Mouse (Mus musculus) spleen, postnatal 14 days (tissue): Measurements from ENCODE around the gene Tmem141.

Source experiments
- DNase-seq, 2 experiments: peaks; one replicate each; pipeline ENCODE4 v3.0.0; 2021 to 2022; ENCODE audit warnings: low spot score in 2 of 2

Tmem141 gene

DNA sequence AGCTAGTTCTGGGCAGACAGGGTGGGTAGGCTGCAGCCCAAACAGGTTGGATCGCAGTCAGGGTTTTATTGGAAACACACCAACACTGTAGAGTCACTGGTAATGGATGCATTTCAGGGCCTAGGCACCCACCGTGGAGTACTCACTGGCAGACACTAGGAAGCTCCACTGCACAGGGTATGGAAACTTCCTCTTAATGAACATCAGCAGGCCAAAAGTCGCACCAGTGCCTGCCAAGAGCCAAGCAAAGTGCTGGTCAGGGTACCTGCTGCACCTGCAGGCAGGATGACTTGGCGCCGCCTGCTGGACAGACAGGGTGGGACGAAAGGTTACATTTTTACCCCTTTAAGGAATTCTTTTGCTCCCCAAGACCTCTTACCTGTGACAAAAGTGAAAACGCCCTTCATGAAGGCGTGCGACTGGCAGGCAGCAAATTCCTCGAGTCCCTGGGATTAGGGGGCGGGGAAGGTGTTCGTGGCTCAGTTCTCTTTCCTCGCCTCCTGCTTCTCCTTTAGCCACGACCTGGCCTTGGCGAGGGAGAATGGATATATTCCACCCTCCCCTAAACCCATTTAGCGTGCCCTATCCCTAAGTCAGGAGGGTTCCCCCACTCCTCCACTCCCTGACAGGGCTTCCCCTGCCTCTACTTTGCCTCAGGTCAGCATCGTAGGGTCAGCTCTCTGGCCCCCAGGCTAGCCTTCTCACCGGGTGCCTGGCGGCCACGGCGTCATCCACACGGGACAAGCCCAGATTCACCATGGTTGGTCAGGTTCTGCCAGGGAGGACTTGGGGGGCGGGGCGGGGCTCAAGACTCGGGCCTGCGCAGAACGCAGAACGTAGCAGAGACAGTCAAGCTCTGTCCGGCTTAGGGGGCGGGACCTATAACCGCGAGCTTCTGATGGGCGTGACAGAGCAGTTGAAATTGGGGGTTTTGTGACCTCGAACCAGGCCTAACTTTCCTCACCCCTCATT, at the start of gene Tmem141:
Gene Tmem141 (minus strand): TSS at position 777 of the 972 bp plus-strand sequence.
- DNase-seq: peak; percentile 29 to 54

DNA sequence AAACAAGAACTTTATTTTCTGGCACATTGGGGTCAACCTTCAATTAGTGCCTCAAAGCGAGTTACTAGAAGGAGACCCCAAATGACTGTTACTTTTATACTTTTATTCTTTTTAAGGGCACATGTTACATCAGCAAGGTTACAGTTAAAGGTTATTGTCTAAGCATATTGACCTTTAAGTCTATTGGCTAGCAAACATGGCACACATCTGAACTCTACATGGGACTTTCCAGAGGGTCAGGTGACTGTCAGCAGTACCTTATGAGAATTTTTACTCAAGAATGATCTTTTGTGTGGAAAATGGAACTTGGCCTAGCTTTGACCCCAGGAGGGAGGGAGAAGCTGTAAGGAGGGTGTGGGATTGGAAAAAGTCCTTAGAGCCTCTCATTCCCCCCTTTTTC, 44.7 kb upstream of the Tmem141 start:
- no peak for DNase-seq

- no peak for DNase-seq
Measured at GRCm38 (mm10) chr2:25664125-25664524, 42.3 kb upstream of the Tmem141 start.

DNA sequence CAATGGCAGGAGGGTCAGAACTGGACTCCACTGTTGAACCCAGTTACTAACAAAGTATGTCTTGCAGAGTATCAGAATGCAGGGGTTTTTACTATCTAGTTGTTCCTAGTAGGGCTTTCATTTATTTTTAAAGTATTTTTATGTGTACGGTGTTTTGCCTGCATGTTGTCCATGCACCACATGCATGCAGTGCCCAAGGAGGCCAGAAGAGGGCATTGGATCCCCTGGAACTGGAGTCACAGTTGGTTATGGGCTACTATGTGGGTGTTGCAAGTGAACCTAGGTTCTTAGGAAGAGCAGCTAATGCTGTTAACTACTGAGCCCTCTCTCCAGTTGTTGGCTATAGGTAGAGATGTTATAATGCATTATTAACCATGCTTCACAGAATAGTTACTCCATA, 41.7 kb upstream of the Tmem141 start:
- DNase-seq: peak in 1 of 2 experiments; percentile 27

- DNase-seq: no peak
Measured at GRCm38 (mm10) chr2:25661245-25661970, 39.6 kb upstream of the Tmem141 start.

- DNase-seq: no peak
Measured at GRCm38 (mm10) chr2:25660279-25660678, 38.5 kb upstream of the Tmem141 start.

- DNase-seq: no peak
Measured at GRCm38 (mm10) chr2:25657652-25658051, 35.8 kb upstream of the Tmem141 start, which contains the start of gene Lcn5. Lcn5 (plus strand) TSS chr2:25657952.

GRCm38 (mm10) chr2:25657246-25657645, 35.4 kb upstream of the Tmem141 start:
- DNase-seq: no peak

DNA sequence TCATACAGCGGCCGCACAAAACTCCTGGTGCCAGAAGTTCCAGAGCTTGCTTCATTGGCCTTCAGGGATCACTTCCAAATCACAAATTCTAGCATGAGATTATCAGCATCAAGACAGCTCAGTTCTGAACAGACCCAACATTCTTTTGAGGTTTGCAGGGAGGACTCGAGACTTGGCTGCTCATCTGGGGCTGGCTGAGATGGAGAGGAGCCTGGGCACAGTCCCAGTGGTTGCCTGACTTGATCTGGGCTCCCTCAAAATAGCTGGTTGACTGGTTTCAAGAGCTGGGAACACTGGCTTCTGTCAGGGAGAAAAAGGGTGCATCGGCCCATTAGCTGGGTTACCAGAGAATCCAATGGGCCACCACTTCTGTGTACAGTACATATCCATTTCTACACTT, 34.9 kb upstream of the Tmem141 start:
- no peak for DNase-seq

DNA sequence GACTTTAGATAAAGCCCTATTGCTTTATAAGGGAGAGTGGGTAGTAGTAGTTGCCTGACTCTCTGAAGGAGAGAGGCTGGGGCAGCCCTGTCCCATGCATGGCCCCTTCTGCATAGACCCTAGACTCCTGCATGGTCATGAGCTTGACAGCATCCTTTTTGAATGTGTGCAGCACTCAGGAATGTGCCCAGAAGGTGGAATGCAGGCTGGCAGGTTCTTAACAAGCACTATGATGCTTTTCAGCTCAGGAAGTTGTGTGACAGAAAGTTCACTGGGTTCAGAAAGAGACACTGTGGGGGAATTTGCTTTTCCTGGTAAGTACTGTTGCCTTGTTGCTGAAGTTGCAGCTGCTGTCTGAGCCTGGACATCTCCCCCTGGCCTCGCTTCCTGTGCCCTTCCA, 32.7 kb upstream of the Tmem141 start:
- DNase-seq: no peak

GRCm38 (mm10) chr2:25652902-25653301, 31.1 kb upstream of the Tmem141 start, which contains the start of gene Lcn8:
Lcn8 (plus strand) TSS chr2:25653120.
- DNase-seq: no peak

- peak in 1 of 2 experiments; percentile 16 for DNase-seq
Measured at GRCm38 (mm10) chr2:25639890-25640289, 18.1 kb upstream of the Tmem141 start.

DNA sequence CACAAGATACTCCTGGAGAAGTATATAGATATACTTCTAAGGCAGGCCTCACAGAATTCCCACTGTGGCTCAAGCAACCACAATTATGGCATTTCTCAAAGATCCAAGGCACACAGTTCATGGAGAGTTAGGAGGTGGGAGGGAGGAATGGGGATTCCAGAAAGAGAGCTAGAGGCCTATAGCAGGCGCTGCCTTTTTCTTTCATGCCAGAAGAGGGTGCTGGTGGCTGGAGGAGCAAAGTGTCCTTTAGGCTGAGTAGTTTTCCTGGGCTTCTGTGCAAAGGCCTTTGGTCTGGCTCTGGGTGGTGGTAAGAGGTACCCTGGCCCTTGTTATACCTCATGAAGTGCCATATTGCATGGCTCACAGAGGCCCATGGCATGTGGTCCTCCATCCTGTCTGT, 12.2 kb upstream of the Tmem141 start:
- no peak for DNase-seq

DNA sequence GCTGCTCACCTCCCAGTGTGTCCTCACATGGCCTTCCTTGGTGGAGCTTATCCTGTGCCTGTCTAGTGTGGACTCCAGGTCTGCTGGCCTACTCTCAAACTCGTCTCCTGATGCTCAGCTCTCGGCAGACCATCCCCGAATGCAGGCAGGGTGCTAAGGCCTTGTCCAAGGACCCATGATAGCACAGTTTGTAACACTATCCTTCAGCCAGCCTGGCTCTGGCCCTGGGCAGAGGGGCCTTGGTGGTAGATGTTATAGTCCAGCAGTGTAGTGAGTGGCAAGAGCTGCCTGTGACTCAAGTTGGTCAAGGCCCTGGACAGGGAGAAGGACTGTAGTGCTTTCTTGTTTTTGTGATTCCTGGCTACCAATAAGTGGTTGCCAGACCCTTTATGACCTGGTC, 11.8 kb upstream of the Tmem141 start:
- no peak for DNase-seq

- no peak for DNase-seq
Measured at GRCm38 (mm10) chr2:25628738-25629137, 6.9 kb upstream of the Tmem141 start.

DNA sequence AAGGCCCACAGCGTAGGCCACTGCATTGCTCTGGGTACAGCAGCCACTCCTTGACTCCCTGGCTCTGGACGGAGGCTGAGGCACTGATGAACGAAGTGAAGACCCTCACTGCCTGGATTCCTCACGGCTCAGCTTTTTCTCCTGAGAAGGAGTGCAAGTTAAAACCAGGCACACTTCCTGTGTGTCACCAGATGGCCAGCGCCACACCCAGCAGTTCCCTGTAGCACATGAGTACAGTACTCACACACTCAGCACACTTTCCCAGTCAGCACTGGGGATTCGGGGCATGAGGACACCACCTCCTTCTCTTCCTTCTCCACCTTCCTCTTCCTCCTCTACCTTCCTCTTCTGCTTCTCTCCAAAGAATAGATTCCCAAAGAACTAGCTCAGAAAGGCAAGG, 6.0 kb upstream of the Tmem141 start, which contains the start of gene Fcna:
Gene Fcna (minus strand): TSS at position 220 of the 400 bp plus-strand sequence.
- no peak for DNase-seq

DNA sequence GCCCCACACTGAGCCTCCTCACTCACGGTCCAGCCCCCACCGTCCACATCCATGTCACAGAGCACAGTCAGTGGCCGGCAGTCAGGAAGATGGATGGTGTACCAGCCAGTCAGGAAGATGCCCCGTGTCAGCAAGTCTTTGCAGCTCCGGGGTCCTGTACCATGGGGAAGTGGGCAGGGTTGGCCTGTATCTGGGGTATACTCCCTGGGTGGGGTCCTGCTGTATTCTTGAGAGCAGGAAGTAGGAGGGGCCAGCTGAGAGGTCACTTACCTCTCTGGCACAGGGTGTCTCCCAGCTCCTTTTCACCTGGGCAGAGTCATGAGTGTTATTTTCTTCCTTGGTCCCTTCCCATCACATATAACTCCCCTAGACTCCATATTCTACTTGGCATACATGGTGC, 4.2 kb upstream of the Tmem141 start:
- no peak for DNase-seq

GRCm38 (mm10) chr2:25620852-25621228, 965 bp downstream of the Tmem141 start:
- no peak for DNase-seq

GRCm38 (mm10) chr2:25620386-25620785, 1.4 kb downstream of the Tmem141 start:
- DNase-seq: no peak

DNA sequence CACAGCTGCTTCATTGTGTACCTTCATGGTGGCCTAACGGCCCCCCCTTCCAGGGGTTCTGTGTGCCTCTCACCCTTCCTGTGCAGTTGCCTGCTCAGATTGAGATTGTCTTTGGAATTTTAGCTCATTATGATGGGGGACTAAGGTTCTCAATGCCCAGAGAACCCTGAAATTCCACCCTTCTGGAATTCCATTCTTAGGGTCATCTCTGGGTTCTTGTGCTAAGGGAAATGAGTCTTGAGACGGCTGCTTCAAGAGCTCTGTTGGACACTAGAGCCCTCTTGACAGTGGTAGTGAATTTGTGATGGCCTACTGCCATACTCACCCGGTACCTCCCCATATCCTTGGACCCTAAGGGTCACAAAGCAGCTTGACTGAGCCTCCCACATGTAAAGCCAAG, 4.2 kb downstream of the Tmem141 start, which contains the start of gene Ccdc183:
Gene Ccdc183 (minus strand): TSS at position 101 of the 400 bp plus-strand sequence.
- DNase-seq: no peak

DNA sequence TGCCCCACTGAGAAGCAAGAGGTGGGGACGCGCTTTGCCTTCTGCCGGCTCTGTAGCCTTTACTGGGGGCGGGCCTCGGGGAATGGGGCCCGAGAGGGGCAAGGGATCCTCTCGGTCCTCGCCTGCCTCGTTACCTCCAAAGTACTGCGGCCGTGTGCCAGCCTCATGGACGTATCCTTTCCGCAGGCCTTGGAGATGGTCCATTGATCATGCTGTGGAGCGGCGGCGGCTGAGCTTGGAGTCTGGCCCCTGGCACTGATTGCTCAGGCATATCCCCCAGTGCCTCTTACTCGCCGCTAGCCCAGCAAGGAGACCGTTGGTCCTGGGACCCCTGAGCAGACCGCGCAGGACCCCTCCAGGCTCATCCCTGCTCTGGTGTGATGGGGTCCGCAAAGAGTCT, 5.4 kb downstream of the Tmem141 start:
- no peak for DNase-seq

DNA sequence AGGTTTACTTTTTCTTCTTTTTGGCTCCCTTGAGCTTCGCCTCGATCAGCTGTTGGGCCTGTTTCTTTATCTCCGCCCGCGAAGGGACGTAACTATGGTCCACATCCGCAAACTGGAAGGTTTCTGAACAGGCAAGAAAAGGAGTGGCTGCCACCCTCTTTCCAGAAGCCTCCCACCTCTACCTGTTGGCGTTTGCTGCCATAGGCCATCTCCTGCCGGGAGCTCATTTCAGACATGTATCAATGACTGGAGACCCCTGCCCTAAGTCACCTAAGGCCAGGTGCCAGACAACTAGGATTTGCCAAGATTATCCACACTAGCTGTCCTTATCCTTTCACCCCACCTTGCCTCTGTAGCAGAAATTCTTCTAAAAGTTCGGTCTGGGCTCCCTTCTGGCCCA, 13.1 kb downstream of the Tmem141 start:
- no peak for DNase-seq
